Mouse (Mus musculus) WW6 (cell line): Measurements from ENCODE around the gene Cdc42bpg.

Experiments used
- DNase-seq: peaks from one replicate; pipeline ENCODE4 v3.0.0-alpha.2; 2013; ENCODE audit warnings: low read depth, low spot score

The Cdc42bpg gene

DNA sequence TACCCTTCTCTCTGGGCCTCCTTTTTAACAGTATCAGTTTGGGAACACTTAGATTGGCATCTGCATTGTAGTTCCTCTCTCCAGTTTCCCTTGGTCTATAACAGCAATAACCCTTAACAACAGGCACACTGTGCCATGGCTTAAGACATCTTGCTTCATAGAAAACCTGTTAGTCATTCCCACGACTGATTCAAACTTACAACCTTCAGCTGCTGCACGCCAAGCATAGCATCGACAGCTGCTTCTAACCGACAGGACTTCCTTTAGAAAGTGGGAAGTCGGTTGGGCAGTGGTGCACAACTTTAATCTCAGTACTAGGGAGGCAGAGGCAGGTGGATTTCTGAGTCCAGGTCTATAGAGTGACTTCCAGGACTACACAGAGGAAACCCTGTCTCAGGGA, 24.9 kb downstream of the Cdc42bpg start:
- DNase-seq, result no peak

DNA sequence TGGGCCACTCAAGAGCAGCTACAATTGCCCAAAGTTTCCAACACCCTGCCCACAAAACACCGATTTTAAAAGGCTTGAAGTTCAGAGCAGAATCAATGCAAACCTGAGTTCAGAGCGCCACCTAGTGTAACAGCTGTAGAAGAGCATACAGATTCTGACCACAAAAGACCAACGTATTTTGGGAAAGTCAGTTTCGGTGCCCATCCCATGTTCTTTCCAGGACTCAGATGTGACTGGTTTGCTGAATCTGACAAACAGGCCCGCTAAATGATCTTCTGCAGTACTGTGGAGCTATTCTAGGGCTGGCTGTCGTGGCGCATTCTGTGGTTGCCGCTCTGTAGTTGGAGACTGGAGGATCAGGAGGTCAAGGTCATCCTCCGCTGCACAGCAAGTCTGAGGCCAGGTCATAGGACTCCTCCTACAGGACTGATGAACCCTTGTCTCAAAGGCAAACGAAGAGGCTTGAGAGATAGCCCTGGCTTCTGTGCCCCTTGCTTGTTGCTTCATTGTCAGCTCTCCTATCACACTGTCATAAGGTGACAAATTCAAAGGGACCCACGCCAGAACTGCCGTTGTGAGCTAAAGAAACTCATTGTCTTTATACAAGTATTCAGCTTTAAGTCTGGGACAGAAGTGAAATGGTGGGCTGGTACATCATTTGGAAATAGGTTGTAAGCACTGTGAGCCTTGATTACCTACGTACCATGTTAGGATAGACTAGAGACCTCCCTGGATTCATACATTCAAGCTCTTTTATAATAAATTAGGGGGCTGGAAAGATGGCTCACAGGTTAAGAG, 25.7 kb downstream of the Cdc42bpg start:
- no peak for DNase-seq

DNA sequence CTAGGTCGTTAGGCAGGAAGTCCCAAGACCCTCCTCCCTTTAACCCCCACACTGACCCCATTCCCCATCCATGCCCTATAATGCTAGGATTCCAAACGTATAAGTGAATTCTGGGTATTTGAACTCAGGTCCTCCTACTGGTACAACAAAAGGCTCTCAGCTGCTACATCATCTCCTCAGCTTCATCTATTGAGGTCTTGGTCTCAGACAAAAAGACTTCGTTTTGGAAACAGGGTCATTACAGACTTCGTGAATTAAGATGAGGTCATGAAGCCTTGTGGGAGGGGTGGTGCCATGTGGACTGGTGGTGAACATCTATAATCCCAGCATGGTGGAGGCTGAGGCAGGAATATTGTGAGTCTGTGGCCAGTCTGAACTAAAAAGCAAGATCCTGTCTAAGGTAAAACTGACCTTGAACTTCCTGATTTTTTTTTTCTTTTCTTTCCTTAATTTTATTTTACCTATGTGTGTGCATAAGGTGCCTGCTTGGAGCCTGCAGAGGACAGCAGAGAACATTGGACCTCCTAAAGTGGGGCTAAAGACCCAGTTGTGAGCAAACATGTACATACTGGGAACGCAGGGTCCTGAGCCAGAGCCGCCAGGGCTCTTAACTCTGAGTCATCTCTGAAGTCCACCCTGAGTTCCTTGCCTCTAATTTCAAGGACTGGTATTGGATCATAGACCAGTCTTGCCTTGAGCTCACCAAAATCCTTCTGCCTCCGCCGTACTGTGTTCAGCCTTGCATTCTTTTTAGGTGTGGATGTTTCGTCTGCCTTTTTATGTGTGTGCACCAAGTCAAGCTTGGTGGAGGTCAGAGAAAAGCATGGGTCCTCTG, 27.7 kb downstream of the Cdc42bpg start:
- no peak for DNase-seq

DNA sequence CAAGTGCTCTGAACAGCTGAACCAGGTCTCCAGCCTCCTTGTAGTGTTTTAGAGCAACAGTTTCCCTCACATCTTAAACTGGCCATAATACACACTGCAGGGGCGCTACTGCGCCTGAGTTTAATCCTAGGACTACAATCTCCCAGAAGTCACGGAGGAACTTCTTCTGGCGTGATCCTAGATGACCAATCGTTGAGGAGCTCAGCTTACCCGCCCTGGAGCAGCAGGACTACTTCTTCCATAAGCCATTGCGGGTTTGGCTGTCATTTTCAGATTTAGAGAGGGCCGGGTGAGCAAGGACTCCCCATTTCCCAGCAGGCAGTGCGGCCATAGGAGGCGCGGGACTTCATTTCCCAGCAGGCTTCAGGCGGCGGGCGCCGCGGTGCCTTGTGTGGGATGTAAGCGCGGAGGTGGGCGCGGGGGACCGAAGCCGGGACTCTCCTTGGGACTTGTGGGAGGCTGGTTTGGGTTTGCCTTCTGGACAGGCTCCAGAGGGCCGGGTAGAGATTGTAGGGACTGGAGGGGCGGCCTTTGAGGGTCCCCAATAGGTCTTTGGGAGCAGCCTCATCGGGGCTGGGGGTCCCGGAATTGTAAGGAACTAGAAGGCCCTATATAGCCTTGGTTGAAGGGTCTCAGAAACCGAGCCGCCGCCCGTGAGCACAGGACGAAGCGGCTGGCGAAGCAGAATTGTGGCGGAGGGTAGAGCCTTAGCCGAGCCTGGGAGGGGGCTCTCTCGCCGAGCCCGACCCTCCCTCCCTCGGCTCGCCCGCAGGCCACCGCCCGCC, 28.6 kb downstream of the Cdc42bpg start, which contains the start of gene Men1:
Men1 (plus strand) TSS at position 307 of the 785 bp plus-strand sequence.
- peak; percentile 90 for DNase-seq

DNA sequence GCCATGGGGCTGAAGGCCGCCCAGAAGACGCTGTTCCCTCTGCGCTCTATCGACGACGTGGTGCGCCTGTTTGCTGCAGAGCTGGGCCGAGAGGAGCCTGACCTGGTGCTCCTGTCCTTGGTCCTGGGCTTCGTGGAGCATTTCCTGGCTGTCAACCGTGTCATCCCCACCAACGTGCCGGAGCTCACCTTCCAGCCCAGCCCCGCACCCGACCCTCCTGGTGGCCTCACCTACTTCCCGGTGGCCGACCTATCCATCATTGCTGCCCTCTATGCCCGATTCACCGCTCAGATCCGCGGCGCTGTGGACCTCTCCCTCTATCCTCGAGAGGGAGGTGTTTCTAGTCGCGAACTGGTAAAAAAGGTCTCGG, 29.2 kb downstream of the Cdc42bpg start:
- DNase-seq, result no peak

DNA sequence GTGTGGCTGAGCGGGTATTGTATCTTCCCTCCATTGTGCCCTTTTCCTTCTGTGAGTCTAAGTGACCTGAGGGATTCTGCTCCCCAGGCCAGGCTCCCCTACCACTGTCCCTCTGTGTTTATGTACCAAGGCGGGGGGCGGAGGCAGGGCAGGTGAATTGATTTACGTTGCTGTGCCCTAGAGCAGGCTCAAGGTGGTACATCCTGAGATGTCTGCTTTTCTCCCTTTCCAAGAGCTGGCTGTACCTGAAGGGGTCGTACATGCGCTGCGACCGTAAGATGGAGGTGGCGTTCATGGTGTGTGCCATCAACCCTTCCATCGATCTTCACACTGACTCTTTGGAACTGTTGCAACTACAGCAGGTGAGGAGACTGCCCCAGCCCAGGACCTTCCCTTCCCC, 30.7 kb downstream of the Cdc42bpg start:
- no peak for DNase-seq

DNA sequence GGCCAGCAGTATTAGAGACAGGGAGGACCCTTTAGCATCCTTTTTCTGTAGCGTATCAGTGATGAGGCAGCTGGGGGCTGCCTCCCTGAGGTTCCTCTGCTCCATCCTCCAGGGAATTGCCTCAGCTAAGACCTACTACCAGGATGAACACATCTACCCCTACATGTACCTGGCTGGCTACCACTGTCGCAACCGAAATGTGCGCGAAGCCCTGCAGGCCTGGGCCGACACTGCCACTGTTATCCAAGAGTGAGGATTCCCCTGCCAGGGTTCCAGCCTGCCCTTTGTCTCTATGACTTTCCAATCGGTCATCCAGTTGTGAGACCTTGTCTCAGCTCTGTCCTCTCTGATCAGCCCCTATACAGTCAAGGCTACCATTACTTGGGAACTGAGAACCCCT, 31.9 kb downstream of the Cdc42bpg start:
- no peak for DNase-seq

DNA sequence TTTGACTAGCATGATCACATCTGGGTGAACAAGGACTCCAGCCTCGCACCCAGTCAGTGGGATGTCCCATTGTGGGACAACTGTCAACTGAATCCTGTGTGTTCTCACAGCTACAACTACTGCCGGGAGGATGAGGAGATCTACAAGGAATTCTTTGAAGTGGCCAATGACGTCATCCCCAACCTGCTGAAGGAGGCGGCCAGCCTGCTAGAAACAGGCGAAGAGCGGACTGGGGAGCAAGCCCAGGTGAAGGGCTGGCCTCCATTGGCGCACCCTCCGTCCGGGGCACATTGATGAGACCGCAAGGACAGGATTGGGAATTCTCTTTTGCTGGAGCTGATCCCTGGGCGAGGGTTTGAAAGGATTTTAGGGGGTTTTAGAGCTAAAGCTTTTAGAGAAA, 32.5 kb downstream of the Cdc42bpg start:
- no peak for DNase-seq

DNA sequence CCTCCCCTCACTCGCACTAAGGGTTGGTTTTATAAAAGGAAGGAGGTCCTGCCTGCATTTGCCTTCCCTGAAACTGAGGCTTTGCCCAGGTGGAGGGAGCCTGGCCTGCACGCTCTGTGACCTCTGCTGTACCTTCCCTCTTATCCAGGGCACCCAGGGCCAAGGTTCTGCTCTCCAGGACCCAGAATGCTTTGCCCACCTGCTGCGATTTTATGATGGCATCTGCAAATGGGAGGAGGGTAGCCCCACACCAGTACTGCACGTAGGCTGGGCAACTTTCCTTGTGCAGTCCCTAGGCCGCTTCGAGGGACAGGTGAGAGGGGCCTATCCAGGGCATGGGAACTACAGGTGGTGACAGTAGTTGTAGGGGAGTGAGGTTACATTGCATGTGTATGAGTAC, 32.9 kb downstream of the Cdc42bpg start:
- no peak for DNase-seq

DNA sequence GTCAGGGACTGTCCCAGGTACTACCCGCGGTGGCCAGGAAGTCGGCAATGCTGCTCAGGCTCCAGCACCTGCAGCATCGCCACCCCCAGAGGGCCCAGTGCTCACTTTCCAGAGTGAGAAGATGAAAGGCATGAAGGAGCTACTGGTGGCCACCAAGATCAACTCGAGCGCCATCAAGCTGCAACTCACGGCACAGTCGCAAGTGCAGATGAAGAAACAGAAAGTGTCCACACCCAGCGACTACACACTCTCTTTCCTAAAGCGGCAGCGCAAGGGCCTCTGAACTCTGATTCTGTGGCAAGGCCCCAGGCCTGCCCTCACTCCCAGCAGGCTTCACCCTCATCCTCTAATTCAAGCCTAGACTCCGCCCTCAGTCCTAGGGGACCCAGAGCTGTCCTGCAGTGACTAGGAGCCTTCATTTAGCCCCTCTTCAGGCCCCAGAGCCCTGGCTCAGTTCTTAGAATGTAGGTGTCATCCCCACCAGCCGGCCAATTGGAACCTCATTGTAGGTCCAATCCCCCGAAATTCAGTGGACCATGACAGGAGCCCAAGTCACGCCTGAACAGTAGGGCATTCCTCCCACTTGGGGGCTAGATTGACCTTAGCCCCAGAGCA, 33.7 kb downstream of the Cdc42bpg start:
- no peak for DNase-seq

DNA sequence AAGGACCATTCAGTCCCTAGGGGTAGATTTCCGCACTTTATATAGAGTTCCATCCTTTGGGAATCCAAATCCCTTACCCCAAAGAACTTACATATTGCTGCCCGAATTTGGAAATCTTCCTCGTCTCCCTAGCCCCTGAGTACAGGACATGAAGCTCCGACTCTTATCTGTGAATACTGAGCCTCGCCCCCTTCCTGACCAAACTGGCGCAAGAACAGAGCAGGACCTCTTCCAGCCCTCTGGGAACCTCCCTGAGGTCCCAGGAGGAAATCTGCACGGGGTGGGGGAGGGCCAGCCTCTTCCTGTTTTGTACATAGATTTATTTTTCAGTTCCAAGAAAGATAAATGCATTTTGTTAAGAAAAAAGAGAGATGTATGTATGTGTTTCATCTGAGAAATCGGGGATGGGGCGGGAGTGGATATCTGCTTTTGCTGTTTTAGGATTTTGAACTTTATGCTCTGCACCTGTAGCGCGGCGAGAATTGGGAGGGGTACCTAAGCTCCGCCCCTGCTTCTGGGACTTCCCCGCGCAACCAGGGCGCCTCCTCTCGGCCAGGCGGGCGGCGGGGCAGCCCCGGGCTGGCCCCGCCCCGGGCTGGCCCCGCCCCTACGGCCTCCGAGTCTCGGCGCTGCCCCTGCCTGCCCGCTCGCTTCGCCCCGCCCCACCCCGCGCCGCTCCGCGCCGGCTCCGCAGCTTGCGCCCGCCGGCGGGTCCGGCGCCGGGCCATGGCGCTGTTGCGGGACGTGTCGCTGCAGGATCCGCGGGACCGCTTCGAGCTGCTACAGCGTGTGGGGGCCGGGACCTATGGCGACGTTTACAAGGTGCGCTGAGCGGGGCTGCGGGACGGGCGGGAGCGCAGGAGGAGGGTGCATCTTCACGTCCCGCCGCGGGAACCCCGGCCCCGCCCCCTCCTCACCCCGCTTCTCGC, 34.5 kb downstream of the Cdc42bpg start, which contains the start of gene Map4k2:
Map4k2 (plus strand) TSS at position 612 of the 929 bp plus-strand sequence.
- no peak for DNase-seq

DNA sequence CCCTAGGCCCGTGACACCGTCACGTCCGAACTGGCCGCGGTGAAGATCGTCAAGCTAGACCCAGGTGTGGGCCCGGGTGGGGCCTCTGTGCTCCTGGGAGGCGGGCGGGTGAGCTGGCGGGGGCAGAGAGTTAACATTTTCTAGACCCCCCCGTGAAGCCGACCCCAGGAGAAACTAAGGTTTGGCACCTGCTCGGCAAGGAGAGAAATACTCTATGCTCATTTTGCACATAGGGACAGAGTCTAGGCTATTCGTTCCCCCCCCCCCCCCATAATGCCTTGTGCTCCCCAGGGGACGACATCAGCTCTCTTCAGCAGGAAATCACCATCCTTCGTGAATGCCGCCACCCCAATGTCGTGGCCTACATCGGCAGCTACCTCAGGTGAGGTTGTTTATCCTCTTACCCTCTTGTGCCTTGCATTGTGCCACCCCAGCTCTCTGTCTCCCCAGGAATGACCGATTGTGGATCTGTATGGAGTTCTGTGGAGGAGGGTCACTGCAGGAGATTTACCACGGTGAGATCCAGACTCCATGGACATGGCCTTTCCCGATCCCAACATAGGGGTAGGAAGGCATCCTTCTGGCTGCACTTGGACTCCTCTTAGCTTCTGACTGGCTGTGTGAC, 35.3 kb downstream of the Cdc42bpg start:
- DNase-seq, result no peak

DNA sequence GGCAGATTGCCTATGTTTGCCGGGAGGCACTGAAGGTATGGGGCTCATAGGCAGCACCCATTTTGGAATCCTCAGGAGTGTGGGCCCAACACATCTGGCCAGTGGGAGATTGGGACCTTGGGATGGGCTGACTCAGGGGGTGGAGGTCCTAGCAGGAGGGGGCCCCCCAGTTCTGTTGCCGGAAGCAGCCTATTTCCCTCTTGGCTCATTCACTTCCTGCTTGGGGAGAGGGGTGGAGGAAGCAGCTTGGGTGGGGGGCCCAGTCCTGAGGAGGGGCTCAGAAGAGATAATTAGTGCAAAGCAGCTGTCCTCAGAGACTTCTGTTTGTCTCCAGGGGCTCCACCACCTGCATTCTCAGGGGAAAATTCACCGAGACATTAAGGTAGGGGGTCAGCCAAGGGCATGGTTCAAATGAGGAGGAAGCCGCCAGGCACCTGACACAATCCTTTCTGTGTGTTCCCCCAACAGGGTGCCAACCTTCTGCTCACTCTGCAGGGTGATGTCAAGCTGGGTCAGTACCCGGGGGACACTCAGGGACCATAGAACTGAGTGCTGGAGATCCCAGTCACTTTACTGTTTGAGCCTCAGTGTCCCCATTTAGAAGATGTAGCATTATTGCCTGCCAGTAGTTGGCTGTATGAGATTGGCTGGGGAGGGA, 36.1 kb downstream of the Cdc42bpg start:
- DNase-seq, result no peak

DNA sequence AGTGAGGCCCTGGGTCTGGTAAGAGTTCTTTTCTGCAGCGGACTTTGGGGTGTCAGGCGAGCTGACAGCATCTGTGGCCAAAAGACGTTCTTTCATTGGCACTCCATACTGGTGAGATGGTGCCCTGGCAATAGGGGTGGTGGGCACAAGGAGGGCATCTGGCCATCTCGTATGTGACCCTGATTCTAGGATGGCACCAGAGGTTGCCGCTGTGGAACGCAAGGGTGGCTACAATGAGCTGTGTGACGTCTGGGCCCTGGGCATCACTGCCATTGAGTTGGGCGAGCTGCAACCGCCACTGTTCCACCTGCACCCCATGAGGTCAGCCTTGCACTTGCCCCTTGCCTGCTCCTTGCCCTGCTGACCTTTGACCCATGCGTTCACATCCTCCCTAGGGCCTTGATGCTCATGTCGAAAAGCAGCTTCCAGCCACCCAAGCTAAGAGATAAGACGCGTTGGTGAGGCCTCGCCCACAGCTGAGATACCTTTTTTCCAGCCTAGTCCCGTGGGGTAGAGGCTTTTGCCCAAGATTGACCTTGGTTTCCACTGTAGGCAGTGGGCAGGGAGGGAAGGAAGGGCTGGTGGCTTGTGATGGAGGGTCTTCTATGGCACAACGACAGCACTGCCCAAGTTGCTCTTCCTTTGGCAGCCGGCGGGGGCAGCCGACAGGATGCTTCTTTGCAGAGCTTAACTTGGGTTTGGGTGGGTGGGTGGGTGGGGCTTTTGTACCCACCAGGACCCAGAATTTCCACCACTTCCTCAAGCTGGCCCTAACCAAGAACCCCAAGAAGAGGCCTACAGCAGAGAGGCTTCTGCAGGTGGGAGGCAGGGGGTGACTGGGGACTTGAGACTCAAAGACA, 37.0 kb downstream of the Cdc42bpg start:
- DNase-seq, result no peak

DNA sequence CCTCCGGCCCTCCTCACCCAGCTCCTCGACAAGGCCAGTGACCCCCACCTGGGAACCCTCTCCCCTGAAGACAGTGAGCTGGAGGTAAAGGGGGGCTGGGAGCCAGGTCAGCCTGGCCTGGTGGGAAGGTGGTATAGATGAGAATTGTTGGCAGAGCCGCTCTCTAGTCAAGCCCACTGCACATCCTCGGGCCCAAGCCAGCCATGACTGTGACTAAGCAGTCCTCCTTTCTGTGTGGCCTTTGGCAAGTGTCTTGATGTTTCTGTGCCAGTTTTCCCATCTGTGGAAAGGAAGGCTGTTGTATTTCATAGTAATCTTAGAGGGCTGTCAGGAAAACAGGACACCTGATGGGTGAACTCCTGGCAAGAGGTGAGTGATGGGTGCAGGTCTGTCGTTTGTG, 37.7 kb downstream of the Cdc42bpg start:
- no peak for DNase-seq

DNA sequence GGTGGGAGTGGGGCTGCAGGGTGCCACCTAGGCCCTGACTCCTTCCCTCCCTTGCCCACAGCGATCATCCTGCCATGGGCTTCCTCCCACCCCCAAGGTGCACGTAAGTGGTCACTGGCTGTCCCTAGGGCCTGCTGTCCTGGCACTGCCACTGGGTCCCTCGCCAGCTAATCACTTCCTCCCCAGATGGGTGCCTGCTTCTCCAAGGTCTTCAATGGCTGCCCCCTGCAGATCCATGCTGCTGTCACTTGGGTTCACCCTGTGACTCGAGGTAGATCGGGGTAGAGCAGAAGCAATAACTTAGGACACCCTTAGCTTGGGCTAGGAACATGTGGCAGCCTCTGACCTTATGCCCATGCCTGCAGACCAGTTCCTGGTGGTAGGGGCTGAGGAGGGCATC, 39.8 kb downstream of the Cdc42bpg start:
- no peak for DNase-seq

DNA sequence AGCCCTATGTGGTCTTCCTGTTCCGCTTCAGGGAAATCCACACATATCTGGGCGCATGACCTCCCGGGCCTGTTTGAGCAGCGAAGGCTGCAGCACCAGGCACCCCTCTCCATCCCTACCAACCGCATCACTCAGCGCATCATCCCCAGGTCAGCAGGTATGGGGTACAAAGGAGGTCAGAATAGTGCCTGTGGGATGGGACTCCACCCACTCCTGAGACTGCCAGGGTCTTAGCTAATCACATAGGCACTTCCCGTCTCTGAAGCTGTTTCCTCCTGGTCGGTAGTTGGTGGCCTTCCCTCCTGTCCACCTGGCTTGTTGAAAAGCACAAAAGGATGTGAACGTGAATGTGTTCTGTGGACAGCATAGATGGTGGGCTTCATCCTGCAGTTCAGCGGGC, 40.4 kb downstream of the Cdc42bpg start:
- DNase-seq, result no peak

DNA sequence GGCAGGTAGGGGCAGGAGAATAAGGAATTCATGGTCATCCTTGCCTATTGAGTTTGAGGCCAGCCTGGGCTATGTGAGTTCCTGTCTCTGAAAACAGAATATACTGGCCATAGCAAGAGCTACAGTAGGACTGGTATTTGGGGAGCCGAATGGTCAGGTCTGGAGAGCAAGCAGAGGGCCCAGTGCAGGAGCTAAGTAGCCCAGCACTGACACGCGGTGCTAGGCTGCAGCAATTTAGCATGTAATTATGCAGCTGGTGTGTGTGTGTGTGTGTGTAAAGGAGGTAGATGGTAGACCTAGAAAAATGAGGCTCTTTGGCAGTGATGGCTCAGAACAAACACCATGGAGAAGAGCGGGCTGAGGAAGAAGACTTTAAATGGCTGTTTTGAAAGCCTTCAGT, 41.4 kb downstream of the Cdc42bpg start:
- DNase-seq, result no peak

DNA sequence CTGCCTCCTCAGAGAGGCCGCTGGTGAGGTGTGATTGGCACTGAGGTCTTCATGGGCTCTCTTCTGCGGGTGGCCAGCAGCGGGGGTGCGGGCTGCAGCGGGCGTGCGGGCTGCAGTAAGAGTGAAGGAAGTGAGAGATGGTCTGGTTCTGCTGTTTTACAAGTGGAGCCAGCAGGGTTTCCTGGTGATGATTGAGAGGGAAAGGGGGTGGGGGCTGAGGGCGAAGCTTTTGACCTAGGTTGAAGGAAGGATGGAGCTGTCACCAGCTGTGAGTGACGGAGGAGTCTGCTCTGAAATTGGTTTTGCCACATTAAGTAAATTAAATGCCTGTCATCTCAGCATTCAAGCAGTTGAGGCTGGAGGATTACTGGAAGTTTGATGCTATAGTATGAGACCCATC, 42.5 kb downstream of the Cdc42bpg start:
- DNase-seq, result no peak
